Mouse (Mus musculus) Patski (cell line): ENCODE data around the gene Eif2d. TPM values are rescaled to one million over a fixed set of nuclear protein-coding genes. Genes with fewer than 3 reads are reported as not detected.

ENCODE experiments used
- ATAC-seq: fragments of 100-300 bp; one replicate; pipeline ENCODE4 v1.8.0; 2021
- CTCF ChIA-PET: fragments of 350-600 bp; sonication (Branson Sonifier 250); formaldehyde crosslinking; loops from one replicate; lab custom pipeline; 2022; ENCODE audit warnings: inconsistent platforms; lab: Charles Lee
- POLR2A ChIA-PET: fragments of 350-600 bp; sonication (Branson Sonifier 250); formaldehyde crosslinking; loops from one replicate; lab custom pipeline; 2022; ENCODE audit warnings: antibody characterized with exemption, inconsistent platforms; lab: Charles Lee
- DNase-seq: peaks from one replicate; pipeline ENCODE4 v3.0.0-alpha.2; 2011; ENCODE audit warnings: low read depth, low spot score
- H3K27me3 ChIP-seq: fragments of 371-371 bp; one replicate; pipeline ENCODE4 v1.5.1; 2021
- CTCF ChIP-seq: fragments of 100-300 bp; IDR thresholded peaks from one replicate; pipeline ENCODE4 v1.5.1; 2021
- in situ Hi-C: fragments of 300-500 bp; cut with MboI; formaldehyde crosslinking; loops from 3 replicates; pipeline ENCODE4 v1.11.1; 2018; ENCODE audit warnings: low pct_unique_long_range_greater_than_20kb, mixed read lengths
- polyA plus RNA-seq: library from polyadenylated mRNA; unstranded; gene quantifications from one replicate; pipeline ENCODE4 v1.2.3, GENCODE M21; 2021

The Eif2d gene
- polyA plus RNA-seq = 53.8 TPM

GRCm38 (mm10) chr1:131153018-131153629, at the start of gene Eif2d:
Eif2d (plus strand) TSS chr1:131153181.
- CTCF ChIA-PET = interaction anchor here (1.5 to 2.2 kb wide), 3 partner anchors 34 to 41 kb away, joined by 3 to 18 read pairs (median 13); no protein-coding TSS in a partner anchor
- TF ChIP-seq CTCF = no peak
- in situ Hi-C loops = no loop called here

GRCm38 (mm10) chr1:131103776-131104424, 49.1 kb upstream of the Eif2d start:
- no peak for DNase-seq

More at GRCm38 (mm10) chr1:131153018-131153629, at the start of gene Eif2d:
- H3K27me3 ChIP-seq = no peaks in the 10 kb centered on the region
- ATAC-seq (peak; percentile 98), DNase-seq (no peak)
- POLR2A ChIA-PET = interaction anchor here (0.6 to 1.5 kb wide), 6 partner anchors 9 to 36 kb away, joined by 3 to 4 read pairs (median 3); partner anchors contain the start of gene Dyrk3

GRCm38 (mm10) chr1:131107575-131108308, 45.2 kb upstream of the Eif2d start:
- ChIA-PET CTCF (interaction anchor here (0.9 kb wide), 1 partner anchor 13 kb away, joined by 3 read pairs; no protein-coding TSS in a partner anchor), POLR2A (interaction anchor here (1.0 kb wide), 1 partner anchor 8 kb away, joined by 4 read pairs; no protein-coding TSS in a partner anchor)
- TF ChIP-seq CTCF = no peak
- no peaks in the 10 kb centered on the region for H3K27me3 ChIP-seq
- ATAC-seq (peak; percentile 91), DNase-seq (no peak)
- in situ Hi-C loops = no loop called here

More at GRCm38 (mm10) chr1:131103776-131104424, 49.1 kb upstream of the Eif2d start:
- ATAC-seq = no peak
- in situ Hi-C loops = no loop called here
- TF ChIP-seq CTCF = no peak
- ChIA-PET POLR2A (interaction anchor here (1.4 kb wide), 1 partner anchor 20 kb away, joined by 3 read pairs; no protein-coding TSS in a partner anchor), CTCF (no interaction called here)
- H3K27me3 ChIP-seq = no peaks in the 10 kb centered on the region

GRCm38 (mm10) chr1:131110525-131111106, 42.4 kb upstream of the Eif2d start:
- POLR2A ChIA-PET = no interaction called here
- DNase-seq (peak; percentile 82), ATAC-seq (no peak)
- no peak for TF ChIP-seq CTCF
- CTCF ChIA-PET = interaction anchor here (1.0 to 1.2 kb wide), 3 partner anchors 9 to 36 kb away, joined by 3 read pairs; no protein-coding TSS in a partner anchor
- in situ Hi-C loops = no loop called here
- H3K27me3 ChIP-seq = no peaks in the 10 kb centered on the region

- in situ Hi-C loops = no loop called here
- POLR2A ChIA-PET = no interaction called here
- DNase-seq (no peak), ATAC-seq (peak; percentile 52)
- H3K27me3 ChIP-seq = no peaks in the 10 kb centered on the region
- TF ChIP-seq CTCF = peak; percentile 73
- CTCF ChIA-PET = interaction anchor here (1.0 to 1.5 kb wide), 2 partner anchors 12 kb away, joined by 3 to 5 read pairs; no protein-coding TSS in a partner anchor
Measured at GRCm38 (mm10) chr1:131112576-131112975, 40.4 kb upstream of the Eif2d start.

- in situ Hi-C loops = no loop called here
Measured at GRCm38 (mm10) chr1:131115932-131116331, 37.0 kb upstream of the Eif2d start.

GRCm38 (mm10) chr1:131116430-131117011, 36.5 kb upstream of the Eif2d start:
- no peak for TF ChIP-seq CTCF
- DNase-seq (no peak), ATAC-seq (no peak)
- in situ Hi-C loops = no loop called here
- CTCF ChIA-PET = interaction anchor here (0.6 to 3.8 kb wide), 19 partner anchors 10 to 154 kb away, joined by 3 to 18 read pairs (median 7); partner anchors contain the start of genes Dyrk3 and Eif2d
- POLR2A ChIA-PET = interaction anchor here (0.6 to 1.3 kb wide), 7 partner anchors 21 to 75 kb away, joined by 3 to 6 read pairs (median 3); partner anchors contain the start of gene Eif2d
- H3K27me3 ChIP-seq = no peaks in the 10 kb centered on the region

More at GRCm38 (mm10) chr1:131115932-131116331, 37.0 kb upstream of the Eif2d start:
- DNase-seq = no peak
- POLR2A ChIA-PET = interaction anchor here (0.6 to 1.3 kb wide), 8 partner anchors 8 to 75 kb away, joined by 3 to 6 read pairs (median 4); no protein-coding TSS in a partner anchor
- peak; percentile 85 for TF ChIP-seq CTCF
- H3K27me3 ChIP-seq = no peaks in the 10 kb centered on the region
- no peak for ATAC-seq
- CTCF ChIA-PET = interaction anchor here (0.6 to 3.8 kb wide), 23 partner anchors 10 to 154 kb away, joined by 3 to 18 read pairs (median 6); partner anchors contain the start of genes Dyrk3 and Eif2d

- ATAC-seq (peak; percentile 51), DNase-seq (no peak)
- ChIA-PET POLR2A (interaction anchor here (0.7 to 1.4 kb wide), 3 partner anchors 13 to 129 kb away, joined by 3 to 4 read pairs (median 3); no protein-coding TSS in a partner anchor), CTCF (interaction anchor here (0.7 to 3.8 kb wide), 12 partner anchors 15 to 152 kb away, joined by 3 to 29 read pairs (median 4); partner anchors contain the start of genes Dyrk3 and Eif2d)
- in situ Hi-C loops = no loop called here
- no peaks in the 10 kb centered on the region for H3K27me3 ChIP-seq
- no peak for TF ChIP-seq CTCF
Measured at GRCm38 (mm10) chr1:131118530-131118929, 34.5 kb upstream of the Eif2d start.

- ATAC-seq (peak; percentile 6), DNase-seq (no peak)
- no peaks in the 10 kb centered on the region for H3K27me3 ChIP-seq
- CTCF ChIA-PET = interaction anchor here (0.7 to 3.4 kb wide), 12 partner anchors 9 to 151 kb away, joined by 3 to 29 read pairs (median 4); partner anchors contain the start of genes Dyrk3 and Eif2d
- in situ Hi-C loops = no loop called here
- POLR2A ChIA-PET = interaction anchor here (0.7 to 1.4 kb wide), 3 partner anchors 13 to 128 kb away, joined by 3 to 4 read pairs (median 3); no protein-coding TSS in a partner anchor
- TF ChIP-seq CTCF = peak; percentile 79
Measured at GRCm38 (mm10) chr1:131119026-131119425, 34.0 kb upstream of the Eif2d start.
